Mouse (Mus musculus): ENCODE data around the gene Syt12.

DNA sequence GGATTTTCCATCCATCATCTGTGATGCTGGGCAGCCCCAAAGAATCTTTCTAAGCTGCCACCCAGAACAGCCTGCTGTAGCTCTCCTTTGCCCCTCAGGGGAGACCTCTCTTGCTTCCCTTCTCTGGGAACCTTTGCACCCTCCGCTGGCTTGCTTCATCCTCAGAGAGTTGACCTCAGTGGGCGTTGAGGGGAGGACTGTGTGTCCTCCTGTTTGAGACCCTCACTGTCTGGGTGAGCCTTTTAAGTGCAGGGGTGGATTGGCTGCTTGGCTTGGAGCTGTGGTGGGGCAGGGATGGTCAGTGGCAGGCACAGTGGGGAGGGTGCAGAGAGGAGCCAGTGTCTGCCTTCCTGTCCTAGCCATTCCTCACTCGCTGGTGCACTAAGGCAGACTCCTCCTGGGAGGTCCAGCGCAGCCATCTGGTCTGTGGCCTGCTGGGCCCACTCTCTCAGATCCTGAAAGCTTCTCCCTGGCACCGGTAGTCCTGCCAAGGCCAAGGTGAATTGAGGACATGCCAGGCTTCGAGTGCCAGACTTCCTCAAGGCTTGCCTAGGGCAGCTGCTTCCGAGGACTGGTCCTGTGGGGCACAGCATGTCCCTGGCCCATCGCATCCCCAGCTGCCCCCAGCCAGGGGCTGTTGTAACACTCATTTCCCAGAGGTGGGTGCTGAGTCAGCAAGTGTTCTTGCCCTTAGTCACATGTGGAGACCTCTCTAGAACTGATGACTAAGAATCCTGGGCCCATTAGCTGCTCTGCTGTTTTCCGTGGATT, 15.5 kb upstream of the Syt12 start:
- TF ChIP-seq CTCF (IDR thresholded peaks at IDR 0.05; ENCODE audit: borderline replicate concordance, insufficient read depth, low read length), result no peak
- no peak for TF ChIP-seq POLR2A (IDR thresholded peaks at IDR 0.05; ENCODE audit: low read depth, low read length)
